ENCODE assay signal across 8 mouse cellular contexts in genomic region chr3:152105341-152105740, GRCm38 (mm10).
DNase-seq lines count a peak whose midpoint lies in the region; ATAC-seq and TF ChIP-seq lines count a peak whose summit lies in the region.

No protein-coding gene starts in this region.

- H3K27ac ChIP-seq in lung, embryonic 16.5 days (ENCODE audit: low read length) = no peak overlapping the region

- peak overlapping the region; percentile 37 for H3K4me2 ChIP-seq in lung, embryonic 16.5 days (ENCODE audit: low read depth, low read length)

- WGBS in lung, embryonic 16.5 days = 2% methylated on average over 14 of the region's 14 CpGs

- in situ Hi-C loops in Patski (cut with MboI; ENCODE audit: low pct_unique_long_range_greater_than_20kb) = no loop called here

- H3K9ac ChIP-seq in lung, embryonic 16.5 days (ENCODE audit: low read length) = peak overlapping the region; percentile 17; the same call in 1 of the 2 replicates

- no peaks in the 10 kb centered on the region for H3K36me3 ChIP-seq in lung, embryonic 16.5 days (ENCODE audit: control insufficient read depth, insufficient read depth, low read length)

- no peak for DNase-seq in Patski (ENCODE audit: low read depth, low spot score)
- DNase-seq in cerebellum, adult 9-10 months = peak; percentile 65
- peak; percentile 64 to 87 for DNase-seq in frontal cortex, adult 2 months (ENCODE audit: extremely low spot score in 1 of 2, low spot score in 1 of 2)
- DNase-seq in layer of hippocampus, postnatal 14 days (ENCODE audit: low spot score in 2 of 2) = peak; percentile 54 to 56
- DNase-seq in ovary, postnatal 14 days (ENCODE audit: low spot score) = peak; percentile 43
- peak; percentile 66 for DNase-seq in yolk sac, embryonic 10.5 days (ENCODE audit: low spot score)

- H3K9me3 ChIP-seq in lung, embryonic 16.5 days (ENCODE audit: control insufficient read depth, low read length) = no peaks in the 10 kb centered on the region

- POLR2A ChIA-PET in Patski (lab: Charles Lee) = interaction anchor here (0.8 kb wide), 1 partner anchor 88 kb away, joined by 3 read pairs; no protein-coding TSS in a partner anchor

- no peak for TF ChIP-seq CTCF in Patski (IDR thresholded peaks at IDR 0.05)

- CTCF ChIA-PET in Patski (lab: Charles Lee) = interaction anchor here (1.1 to 5.8 kb wide), 3 partner anchors 10 to 88 kb away, joined by 3 to 31 read pairs (median 4); no protein-coding TSS in a partner anchor

- H3K4me3 ChIP-seq in lung, embryonic 16.5 days (ENCODE audit: low read length) = no peak overlapping the region

- peak; percentile 48 for ATAC-seq in Patski
- ATAC-seq in hematopoietic stem cell, adult 5-6 weeks (replicated peaks in 1 of 2; ENCODE audit: insufficient read depth in 1 of 2, low FRiP score in 2 of 2, low TSS enrichment in 1 of 2, low read depth in 1 of 2, poor library complexity in 2 of 2, severe bottlenecking in 2 of 2) = peak; percentile 75 to 84
- ATAC-seq in lung, embryonic 16.5 days (ENCODE audit: low read depth) = peak; percentile 76

- peaks cover 18% of the 10 kb centered on the region for H3K4me1 ChIP-seq in lung, embryonic 16.5 days (replicated peaks; ENCODE audit: control insufficient read depth, insufficient read depth, low read length)

- no peaks in the 10 kb centered on the region for H3K27me3 ChIP-seq in Patski
- peaks cover 3% of the 10 kb centered on the region; the same call in 1 of the 2 replicates for H3K27me3 ChIP-seq in lung, embryonic 16.5 days (ENCODE audit: control insufficient read depth, insufficient read depth, low read depth, low read length)
